Mouse (Mus musculus) left cerebral cortex, adult 2 months (tissue): ENCODE measurements around the gene Chrng. TPM values are rescaled to one million over a fixed set of nuclear protein-coding genes. Genes with fewer than 3 reads are reported as not detected.

Source experiments
- DNase-seq, 2 experiments: peaks; one replicate each; pipeline ENCODE4 v3.0.0; 2021 to 2022; ENCODE audit warnings: low spot score in 2 of 2, mixed read lengths in 1 of 2; ENCODE audit errors: extremely low spot score in 1 of 2
- H3K27ac ChIP-seq: fragments of 200-600 bp; 2 replicates; pipeline ENCODE4 v1.8.1; 2022
- H3K4me3 ChIP-seq: fragments of 200-600 bp; 2 replicates; pipeline ENCODE4 v1.8.1; 2022
- CTCF ChIP-seq: fragments of 200-600 bp; IDR thresholded peaks from 2 replicates; pipeline ENCODE4 v1.8.1; 2022; ENCODE audit warnings: antibody characterized with exemption, mild to moderate bottlenecking, moderate library complexity
- intact Hi-C: fragments of 180-260 bp; cut with DNase I; formaldehyde crosslinking; loops from one replicate; pipeline ENCODE4 v1.15.1; 2025
- total RNA-seq, 2 experiments: library from RNA; stranded (reverse); gene quantifications; 2 replicates each; pipeline ENCODE4 v1.2.3; 2021

The Chrng gene
- total RNA-seq, 2 experiments from 2014 or later, result not detected

- H3K4me3 ChIP-seq, result no peak within 1 kb of the TSS
- no peak for TF ChIP-seq CTCF
- H3K27ac ChIP-seq, result no peak within 1 kb of the TSS
- DNase-seq, result no peak
- intact Hi-C loops, result no loop called here
These were observed 21.4 kb upstream of the Chrng start, which contains the start of gene Prss56 for GRCm38 (mm10) chr1:87183013-87183412. Gene Prss56, plus strand, starts transcription at chr1:87183313.

DNA sequence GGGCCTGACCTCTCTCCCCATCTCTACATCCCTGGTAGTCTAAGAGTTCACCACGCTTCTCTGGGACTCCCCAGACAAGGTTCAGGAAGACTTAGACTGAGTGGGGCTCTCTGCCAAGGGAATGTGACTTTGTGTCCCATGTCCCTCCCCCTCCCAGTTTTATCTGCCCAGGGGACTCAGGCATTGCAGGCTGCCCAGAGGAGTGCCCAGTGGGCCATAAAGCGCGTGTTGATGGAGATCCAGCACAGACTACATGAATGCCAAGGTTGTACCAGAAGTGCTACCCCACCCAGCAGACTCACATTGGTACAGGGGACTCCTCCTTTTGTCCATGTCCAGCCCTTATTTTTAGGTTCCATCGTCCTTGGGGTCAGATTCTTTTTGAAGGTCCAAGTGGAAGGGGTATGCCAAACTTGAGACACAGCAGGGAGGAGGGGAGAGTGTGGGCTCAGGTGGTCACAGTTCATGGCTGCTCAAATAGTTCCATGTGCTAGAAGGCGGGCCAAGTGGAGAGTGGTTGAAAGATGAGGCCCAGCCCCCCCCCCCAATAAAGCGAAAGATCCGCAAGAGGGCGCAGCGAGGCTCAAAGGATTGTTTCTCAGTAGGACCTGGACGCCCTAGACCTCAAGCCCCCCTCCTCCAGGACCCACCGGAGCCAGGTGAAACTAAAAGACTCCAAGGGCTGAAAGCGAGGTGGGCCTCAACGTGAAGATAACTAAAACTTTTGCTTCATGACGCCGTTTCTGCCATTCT lies 20.3 kb upstream of the Chrng start:
- no peak for TF ChIP-seq CTCF
- intact Hi-C loops, result no loop called here
- no peak overlapping the region for H3K27ac ChIP-seq
- H3K4me3 ChIP-seq, result no peak overlapping the region
- DNase-seq, result no peak

GRCm38 (mm10) chr1:87184751-87185139 lies 19.7 kb upstream of the Chrng start:
- intact Hi-C loops, result loop anchor here (1.0 to 5.0 kb wide), 2 partner anchors 86 to 517 kb away; no protein-coding TSS in a partner anchor

DNA sequence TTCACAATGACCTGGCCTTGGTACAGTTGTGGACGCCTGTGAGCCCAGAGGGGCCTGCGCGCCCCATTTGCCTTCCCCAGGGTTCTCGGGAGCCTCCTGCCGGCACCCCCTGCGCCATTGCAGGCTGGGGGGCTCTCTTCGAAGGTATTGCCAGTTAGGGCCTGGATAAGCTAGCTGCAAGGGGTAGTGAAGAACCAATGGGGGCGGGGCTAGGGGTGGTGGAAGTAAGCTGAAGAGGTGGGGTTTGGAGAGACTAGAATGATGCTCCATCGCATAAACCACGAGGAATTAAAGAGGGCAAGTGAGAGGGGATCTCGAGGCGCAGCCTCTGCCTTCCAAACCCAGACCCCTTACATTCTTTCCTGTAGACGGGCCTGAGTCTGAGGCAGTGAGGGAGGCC lies 18.9 kb upstream of the Chrng start:
- no peak overlapping the region for H3K4me3 ChIP-seq
- no peak for TF ChIP-seq CTCF
- no peak for DNase-seq
- intact Hi-C loops, result loop anchor here (1.0 to 5.0 kb wide), 2 partner anchors 87 to 518 kb away; no protein-coding TSS in a partner anchor
- no peak overlapping the region for H3K27ac ChIP-seq

More at GRCm38 (mm10) chr1:87184751-87185139, 19.7 kb upstream of the Chrng start:
- peak; percentile 73 to 80 for DNase-seq
- TF ChIP-seq CTCF, result peak; percentile 66
- no peak overlapping the region for H3K4me3 ChIP-seq
- no peak overlapping the region for H3K27ac ChIP-seq

DNA sequence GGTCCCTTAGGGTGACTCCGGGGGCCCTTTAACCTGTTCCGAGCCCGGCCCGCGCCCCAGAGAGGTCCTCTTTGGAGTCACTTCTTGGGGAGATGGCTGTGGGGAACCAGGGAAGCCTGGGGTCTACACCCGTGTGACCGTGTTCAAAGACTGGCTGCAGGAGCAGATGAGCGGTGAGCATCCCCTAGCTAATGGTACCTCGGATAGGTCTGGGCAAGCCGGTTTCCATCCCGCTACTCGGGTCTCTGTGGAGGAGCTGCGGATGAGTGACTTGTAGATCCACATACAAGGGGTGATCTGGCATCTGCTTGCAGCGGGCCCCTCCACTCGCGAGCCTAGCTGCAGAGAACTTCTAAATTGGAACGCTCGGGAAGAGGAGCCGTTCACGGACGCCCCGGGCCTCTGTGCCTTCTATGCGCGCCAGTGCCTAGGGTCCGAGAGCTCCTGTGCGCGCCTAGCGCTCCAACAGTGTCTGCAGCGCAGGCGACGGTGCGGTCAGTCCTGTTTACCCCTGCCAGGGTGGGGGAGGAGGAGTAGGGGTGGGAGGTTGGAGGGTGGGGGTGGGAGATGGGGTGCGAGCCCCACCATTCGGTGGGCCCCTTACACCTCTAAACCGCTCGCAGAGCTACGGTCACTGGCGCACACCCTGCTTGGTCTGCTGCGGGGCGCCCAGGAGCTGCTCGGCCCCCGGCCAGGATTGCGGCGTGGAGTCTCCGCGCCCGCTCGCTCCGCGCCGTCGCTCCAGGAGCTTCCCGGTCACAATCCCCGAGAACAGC lies 18.0 kb upstream of the Chrng start:
- no peak overlapping the region for H3K27ac ChIP-seq
- H3K4me3 ChIP-seq, result peak overlapping the region; percentile 52
- no peak for TF ChIP-seq CTCF
- intact Hi-C loops, result loop anchor here (1.0 to 5.0 kb wide), 4 partner anchors 138 to 572 kb away; no protein-coding TSS in a partner anchor
- no peak for DNase-seq

GRCm38 (mm10) chr1:87187037-87187355 lies 17.5 kb upstream of the Chrng start:
- Histone ChIP-seq H3K27ac (no peak overlapping the region), H3K4me3 (peak overlapping the region; percentile 52)
- TF ChIP-seq CTCF, result peak; percentile 93
- DNase-seq, result peak; percentile 70 to 81
- intact Hi-C loops, result loop anchor here (1.0 to 5.0 kb wide), 4 partner anchors 138 to 573 kb away; no protein-coding TSS in a partner anchor

- Histone ChIP-seq H3K27ac (no peak within 1 kb of the TSS), H3K4me3 (no peak within 1 kb of the TSS)
- no peak for DNase-seq
- no peak for TF ChIP-seq CTCF
- intact Hi-C loops, result no loop called here
These were observed 14.0 kb upstream of the Chrng start, which contains the start of gene Chrnd for GRCm38 (mm10) chr1:87190429-87190828. Gene Chrnd, plus strand, starts transcription at chr1:87190607.

DNA sequence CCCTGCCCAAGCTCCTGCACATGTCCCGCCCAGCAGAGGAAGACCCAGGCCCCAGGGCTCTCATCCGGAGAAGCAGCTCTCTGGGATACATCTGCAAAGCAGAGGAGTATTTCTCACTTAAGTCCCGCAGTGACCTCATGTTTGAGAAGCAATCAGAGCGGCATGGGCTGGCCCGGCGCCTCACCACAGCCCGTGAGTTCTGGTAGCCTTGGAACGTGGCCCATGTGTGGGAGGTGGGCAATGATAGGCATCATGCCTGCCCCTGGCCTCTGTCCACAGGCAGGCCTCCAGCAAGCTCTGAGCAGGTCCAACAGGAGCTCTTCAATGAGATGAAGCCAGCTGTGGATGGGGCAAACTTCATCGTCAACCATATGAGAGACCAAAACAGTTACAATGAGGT lies 7.2 kb upstream of the Chrng start:
- TF ChIP-seq CTCF, result no peak
- Histone ChIP-seq H3K4me3 (no peak overlapping the region), H3K27ac (no peak overlapping the region)
- no peak for DNase-seq
- intact Hi-C loops, result no loop called here

DNA sequence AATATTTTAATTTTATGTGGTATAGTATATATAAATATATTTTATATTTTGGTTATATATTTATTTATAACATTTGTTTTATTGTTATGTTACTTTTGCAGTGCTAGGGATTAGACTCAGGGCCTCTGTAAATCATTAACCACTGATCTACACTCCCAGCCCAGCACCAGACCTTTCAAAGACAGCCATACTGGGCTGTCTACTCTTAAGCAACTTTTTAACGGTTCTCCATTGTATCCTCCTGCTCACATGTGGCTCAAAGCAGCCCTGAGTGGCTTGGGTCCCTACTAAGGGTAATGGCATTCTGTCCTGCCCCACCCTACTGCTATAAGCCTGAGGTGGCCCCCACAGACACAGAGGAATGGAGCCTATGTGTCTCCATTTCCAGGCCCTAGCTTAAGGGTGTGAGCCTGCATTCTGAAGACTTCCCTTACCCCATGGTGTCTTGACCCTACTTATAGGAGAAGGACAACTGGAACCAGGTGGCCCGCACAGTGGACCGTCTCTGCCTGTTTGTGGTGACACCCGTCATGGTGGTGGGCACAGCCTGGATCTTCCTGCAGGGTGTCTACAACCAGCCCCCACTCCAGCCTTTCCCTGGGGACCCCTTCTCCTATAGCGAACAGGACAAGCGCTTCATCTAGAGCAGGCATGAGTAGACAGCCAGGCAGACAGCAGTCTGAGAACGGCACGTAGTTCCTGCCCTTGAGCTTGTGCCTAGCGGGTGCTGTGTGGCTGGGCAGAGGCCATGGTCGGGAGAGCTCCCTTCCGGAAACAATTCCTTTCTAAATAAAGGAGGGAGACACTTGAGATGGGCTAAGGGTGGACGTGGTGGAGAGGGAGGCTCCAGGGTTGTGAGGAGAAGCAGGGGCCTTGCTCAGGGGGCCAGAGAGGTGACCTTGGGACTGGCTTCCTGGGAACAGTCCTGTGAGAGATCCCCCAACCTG lies 6.1 kb upstream of the Chrng start:
- intact Hi-C loops, result no loop called here
- Histone ChIP-seq H3K27ac (no peak overlapping the region), H3K4me3 (no peak overlapping the region)
- DNase-seq, result no peak
- no peak for TF ChIP-seq CTCF

DNA sequence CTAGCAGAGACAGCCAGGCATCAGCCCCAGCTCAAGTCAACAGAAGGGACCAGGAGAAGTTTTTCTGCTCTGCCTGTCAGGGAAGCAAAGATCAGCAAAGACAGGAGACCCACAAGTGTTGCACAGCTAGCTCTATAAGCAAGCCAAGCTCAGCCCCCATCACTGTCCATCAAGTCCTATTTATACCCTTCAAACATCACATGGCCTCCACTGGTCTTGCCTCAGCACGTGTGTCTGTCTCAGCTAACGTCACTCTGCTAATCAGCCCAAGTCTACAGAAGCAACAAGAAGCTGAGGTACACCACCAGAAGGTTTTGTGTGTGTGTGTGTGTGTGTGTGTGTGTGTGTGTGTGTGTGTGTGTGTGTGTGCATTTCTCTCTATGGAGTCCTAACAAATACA lies 3.6 kb upstream of the Chrng start:
- no peak for TF ChIP-seq CTCF
- intact Hi-C loops, result no loop called here
- no peak overlapping the region for H3K27ac ChIP-seq
- H3K4me3 ChIP-seq, result no peak overlapping the region
- DNase-seq, result no peak

- no peak for DNase-seq
- Histone ChIP-seq H3K4me3 (no peak overlapping the region), H3K27ac (no peak overlapping the region)
- TF ChIP-seq CTCF, result no peak
- intact Hi-C loops, result no loop called here
These were observed 2.6 kb upstream of the Chrng start for GRCm38 (mm10) chr1:87201848-87202247.
